Mouse (Mus musculus): Measurements from ENCODE around the gene Hfe. TPM values are rescaled to one million over a fixed set of nuclear protein-coding genes. Genes with fewer than 3 reads are reported as not detected.

The Hfe gene
- polyA plus RNA-seq, 1 experiment from 2014 or later: 26.3 TPM

DNA sequence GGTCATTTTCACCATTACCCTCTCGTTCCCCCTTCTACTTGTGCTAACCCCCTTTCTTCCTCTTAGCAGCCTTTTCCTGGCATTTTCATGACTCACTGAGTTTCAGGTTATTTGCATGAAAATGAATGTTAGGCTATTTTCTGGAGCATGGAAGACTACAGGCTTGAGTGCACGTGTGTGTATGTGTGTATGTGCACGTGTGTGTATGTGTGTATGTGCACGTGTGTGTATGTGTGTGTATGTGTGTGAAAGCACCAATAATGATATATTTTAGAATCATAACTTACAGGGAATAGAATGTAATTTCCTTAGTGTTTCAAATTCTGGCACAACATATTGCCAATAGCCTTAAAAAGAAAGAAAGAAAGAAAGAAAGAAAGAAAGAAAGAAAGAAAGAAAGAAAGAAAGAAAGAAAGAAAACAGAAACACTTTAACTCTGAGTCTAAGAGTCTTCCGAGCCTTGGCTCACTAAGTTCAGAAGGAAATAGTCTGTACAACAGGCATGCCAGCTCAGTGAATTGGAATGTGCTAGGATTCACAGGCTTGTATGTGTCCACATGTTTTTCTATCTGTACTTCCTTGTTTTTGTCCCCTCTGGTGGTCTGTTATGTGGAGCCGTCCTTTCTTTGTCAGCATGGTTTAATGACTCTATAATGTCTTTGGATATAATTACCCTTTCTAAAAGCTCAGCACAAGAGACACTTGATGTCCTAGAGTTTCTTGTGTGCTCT lies 50.9 kb downstream of the Hfe start:
- WGBS: 59% methylated on average over 6 of the region's 6 CpGs
- H3K9ac ChIP-seq (replicated peaks; ENCODE audit: low read depth): no peak overlapping the region
- H3K27me3 ChIP-seq (replicated peaks; ENCODE audit: insufficient read depth, low read length): no peaks in the 10 kb centered on the region
- H3K4me2 ChIP-seq (replicated peaks; ENCODE audit: low read depth, low read length): no peak overlapping the region
- DNase-seq (ENCODE audit: low spot score) (peak; percentile 30), ATAC-seq (no peak)
- no peaks in the 10 kb centered on the region for H3K9me3 ChIP-seq (ENCODE audit: low read length)
- H3K36me3 ChIP-seq (ENCODE audit: insufficient read depth, low read length): no peaks in the 10 kb centered on the region
- TF ChIP-seq CTCF (IDR thresholded peaks at IDR 0.05) (no peak), EP300 (IDR thresholded peaks at IDR 0.05) (no peak)
- no peak overlapping the region for H3K27ac ChIP-seq (ENCODE audit: low read length)
- no peak overlapping the region for H3K4me3 ChIP-seq (ENCODE audit: low read depth, low read length)
- H3K4me1 ChIP-seq (ENCODE audit: insufficient read depth, low read depth, low read length): no peaks in the 10 kb centered on the region

Small RNAs within 50 kb of the gene (microRNA-seq; reads per million reads assigned to microRNA genes)
- gene Gm44314: not detected
- gene Gm44350: not detected
- gene Gm44484: not detected

Other genes with a start within 250 kb of the Hfe start
- 0.14 and 0.21 TPM in 2 replicates for gene Btn1a1, start 245.0 kb downstream of the Hfe start, polyA plus RNA-seq (2015; fragmentation: Nextera tagmentation; extraction: Ambion mirVana)
- gene Btn2a2, start 222.0 kb downstream of the Hfe start, polyA plus RNA-seq (2015; fragmentation: Nextera tagmentation; extraction: Ambion mirVana): 0.06 and 0.07 TPM in 2 replicates
- 5.5 and 7.0 TPM in 2 replicates for gene Hist1h4h, start 179.8 kb downstream of the Hfe start, polyA plus RNA-seq (2015; fragmentation: Nextera tagmentation; extraction: Ambion mirVana)
- gene Hist1h2af, start 176.9 kb downstream of the Hfe start, polyA plus RNA-seq (2015; fragmentation: Nextera tagmentation; extraction: Ambion mirVana): 1.3 and 1.7 TPM in 2 replicates
- gene Hist1h3g, start 175.4 kb downstream of the Hfe start, polyA plus RNA-seq (2015; fragmentation: Nextera tagmentation; extraction: Ambion mirVana): 0.30 and 0.80 TPM in 2 replicates
- gene Hist1h2bh, start 167.5 kb downstream of the Hfe start, polyA plus RNA-seq (2015; fragmentation: Nextera tagmentation; extraction: Ambion mirVana): 0.12 TPM in 1 of 2 replicates, not detected in the other
- gene Hist1h3f, start 166.8 kb downstream of the Hfe start, polyA plus RNA-seq (2015; fragmentation: Nextera tagmentation; extraction: Ambion mirVana): 0.32 and 0.33 TPM in 2 replicates
- gene Hist1h4f, start 159.2 kb downstream of the Hfe start, polyA plus RNA-seq (2015; fragmentation: Nextera tagmentation; extraction: Ambion mirVana): 0.55 TPM in 1 of 2 replicates, not detected in the other
- 0.11 TPM in 2 replicates for gene Hist1h1d, start 157.6 kb downstream of the Hfe start, polyA plus RNA-seq (2015; fragmentation: Nextera tagmentation; extraction: Ambion mirVana)
- gene Hist1h3e, start 148.5 kb downstream of the Hfe start, polyA plus RNA-seq (2015; fragmentation: Nextera tagmentation; extraction: Ambion mirVana): 1.6 and 1.7 TPM in 2 replicates
- 7.1 and 7.9 TPM in 2 replicates for gene Hist1h2ae, start 139.6 kb downstream of the Hfe start, polyA plus RNA-seq (2015; fragmentation: Nextera tagmentation; extraction: Ambion mirVana)
- gene Hist1h2bg, start 139.5 kb downstream of the Hfe start, polyA plus RNA-seq (2015; fragmentation: Nextera tagmentation; extraction: Ambion mirVana): 1.3 and 1.9 TPM in 2 replicates
- 0.48 and 0.87 TPM in 2 replicates for gene Hist1h2bf, start 136.7 kb downstream of the Hfe start, polyA plus RNA-seq (2015; fragmentation: Nextera tagmentation; extraction: Ambion mirVana)
- gene Hist1h2ad, start 136.5 kb downstream of the Hfe start, polyA plus RNA-seq (2015; fragmentation: Nextera tagmentation; extraction: Ambion mirVana): 0.49 and 0.57 TPM in 2 replicates
- gene Hist1h3d, start 135.1 kb downstream of the Hfe start, polyA plus RNA-seq (2015; fragmentation: Nextera tagmentation; extraction: Ambion mirVana): 0.62 and 1.3 TPM in 2 replicates
- gene Hist1h4d, start 129.3 kb downstream of the Hfe start, polyA plus RNA-seq (2015; fragmentation: Nextera tagmentation; extraction: Ambion mirVana): 31.4 and 36.9 TPM in 2 replicates
- gene Hist1h2be, start 89.7 kb downstream of the Hfe start, polyA plus RNA-seq (2015; fragmentation: Nextera tagmentation; extraction: Ambion mirVana): 0.44 and 0.86 TPM in 2 replicates
- gene Hist1h1e, start 88.3 kb downstream of the Hfe start, polyA plus RNA-seq (2015; fragmentation: Nextera tagmentation; extraction: Ambion mirVana): 7.8 and 9.9 TPM in 2 replicates
- 0.32 and 0.54 TPM in 2 replicates for gene Hist1h2ac, start 26.9 kb downstream of the Hfe start, polyA plus RNA-seq (2015; fragmentation: Nextera tagmentation; extraction: Ambion mirVana)
- gene Hist1h2bc, start 26.7 kb downstream of the Hfe start, polyA plus RNA-seq (2015; fragmentation: Nextera tagmentation; extraction: Ambion mirVana): 67.5 and 69.5 TPM in 2 replicates
- gene Hist1h1t, start 15.0 kb downstream of the Hfe start, polyA plus RNA-seq (2015; fragmentation: Nextera tagmentation; extraction: Ambion mirVana): 0.13 TPM in 1 of 2 replicates, not detected in the other
- gene Hist1h4c, start 12.4 kb downstream of the Hfe start, polyA plus RNA-seq (2015; fragmentation: Nextera tagmentation; extraction: Ambion mirVana): 3.7 and 3.9 TPM in 2 replicates
- 38.9 and 43.3 TPM in 2 replicates for gene Hist1h1c, start 28.0 kb upstream of the Hfe start, polyA plus RNA-seq (2015; fragmentation: Nextera tagmentation; extraction: Ambion mirVana)
- gene Hist1h3c, start 34.7 kb upstream of the Hfe start, polyA plus RNA-seq (2015; fragmentation: Nextera tagmentation; extraction: Ambion mirVana): 0.27 TPM in 1 of 2 replicates, not detected in the other
- 0.99 TPM in 1 of 2 replicates, not detected in the other for gene Hist1h2bb, start 35.9 kb upstream of the Hfe start, polyA plus RNA-seq (2015; fragmentation: Nextera tagmentation; extraction: Ambion mirVana)
- gene Hist1h2ab, start 40.3 kb upstream of the Hfe start, polyA plus RNA-seq (2015; fragmentation: Nextera tagmentation; extraction: Ambion mirVana): 5.3 and 6.1 TPM in 2 replicates
- gene Hist1h3b, start 41.4 kb upstream of the Hfe start, polyA plus RNA-seq (2015; fragmentation: Nextera tagmentation; extraction: Ambion mirVana): 2.6 and 3.0 TPM in 2 replicates
- 0.57 and 0.73 TPM in 2 replicates for gene Hist1h4b, start 46.2 kb upstream of the Hfe start, polyA plus RNA-seq (2015; fragmentation: Nextera tagmentation; extraction: Ambion mirVana)
- 0.26 and 0.38 TPM in 2 replicates for gene Hist1h4a, start 50.4 kb upstream of the Hfe start, polyA plus RNA-seq (2015; fragmentation: Nextera tagmentation; extraction: Ambion mirVana)
- 1.4 and 1.7 TPM in 2 replicates for gene Hist1h3a, start 51.5 kb upstream of the Hfe start, polyA plus RNA-seq (2015; fragmentation: Nextera tagmentation; extraction: Ambion mirVana)
- 0.33 and 0.64 TPM in 2 replicates for gene Hist1h1a, start 52.8 kb upstream of the Hfe start, polyA plus RNA-seq (2015; fragmentation: Nextera tagmentation; extraction: Ambion mirVana)
- not detected in 2 replicates for gene Trim38, start 59.1 kb upstream of the Hfe start, polyA plus RNA-seq (2015; fragmentation: Nextera tagmentation; extraction: Ambion mirVana)
- 1.4 and 3.4 TPM in 2 replicates for gene Slc17a2, start 96.1 kb upstream of the Hfe start, polyA plus RNA-seq (2015; fragmentation: Nextera tagmentation; extraction: Ambion mirVana)
- not detected in 2 replicates for gene Slc17a3, start 128.6 kb upstream of the Hfe start, polyA plus RNA-seq (2015; fragmentation: Nextera tagmentation; extraction: Ambion mirVana)
- not detected in 2 replicates for gene Slc17a1, start 156.9 kb upstream of the Hfe start, polyA plus RNA-seq (2015; fragmentation: Nextera tagmentation; extraction: Ambion mirVana)
- gene Slc17a4, start 204.2 kb upstream of the Hfe start, polyA plus RNA-seq (2015; fragmentation: Nextera tagmentation; extraction: Ambion mirVana): not detected in 2 replicates
- not detected in 2 replicates for gene Hist1h2ba, start 223.3 kb upstream of the Hfe start, polyA plus RNA-seq (2015; fragmentation: Nextera tagmentation; extraction: Ambion mirVana)
- gene Hist1h2aa, start 223.6 kb upstream of the Hfe start, polyA plus RNA-seq (2015; fragmentation: Nextera tagmentation; extraction: Ambion mirVana): not detected in 2 replicates